Mouse (Mus musculus) embryonic facial prominence, embryonic 15.5 days (tissue): Measurements from ENCODE around the gene Gtsf1. TPM values are rescaled to one million over a fixed set of nuclear protein-coding genes. Genes with fewer than 3 reads are reported as not detected.

ENCODE experiments used
- ATAC-seq: fragments of 200-750 bp; cut with Nextera tagmentation; 2 replicates; pipeline ENCODE4 v1.8.0; 2017; ENCODE audit warnings: low read depth, moderate TSS enrichment; ENCODE audit not compliant: insufficient number of reproducible peaks, low FRiP score, low TSS enrichment
- H3K27ac ChIP-seq: fragments of 300-500 bp; sonication (generic); replicated peaks from 2 replicates; pipeline ENCODE4 v1.5.1; 2015; ENCODE audit warnings: mild to moderate bottlenecking, inconsistent platforms
- H3K27me3 ChIP-seq: fragments of 300-500 bp; sonication (generic); 2 replicates; pipeline ENCODE4 v1.6.1; 2015; ENCODE audit warnings: inconsistent platforms
- H3K36me3 ChIP-seq: fragments of 300-500 bp; sonication (generic); 2 replicates; pipeline ENCODE4 v1.6.1; 2015; ENCODE audit warnings: mild to moderate bottlenecking, inconsistent platforms
- H3K4me1 ChIP-seq: fragments of 300-500 bp; sonication (generic); 2 replicates; pipeline ENCODE4 v1.6.1; 2015; ENCODE audit warnings: inconsistent platforms
- H3K4me2 ChIP-seq: fragments of 300-500 bp; sonication (generic); replicated peaks from 2 replicates; pipeline ENCODE4 v1.6.1; 2015; ENCODE audit warnings: mild to moderate bottlenecking, inconsistent platforms
- H3K4me3 ChIP-seq: fragments of 300-500 bp; sonication (generic); replicated peaks from 2 replicates; pipeline ENCODE4 v1.5.1; 2015; ENCODE audit warnings: mild to moderate bottlenecking, inconsistent platforms
- H3K9ac ChIP-seq: fragments of 300-500 bp; sonication (generic); 2 replicates; pipeline ENCODE4 v1.6.1; 2015; ENCODE audit warnings: inconsistent platforms
- H3K9me3 ChIP-seq: fragments of 300-500 bp; sonication (generic); replicated peaks from 2 replicates; pipeline ENCODE4 v1.6.1; 2016; ENCODE audit warnings: inconsistent platforms
- WGBS: fragments of 180-500 bp; shearing (Covaris S2); methylation state at CpG from one replicate; pipeline ENCODE4 v1.1.7; 2015; 5-methylcytosine and 5-hydroxymethylcytosine counted together
- polyA plus RNA-seq: library from polyadenylated mRNA; unstranded; fragments of >200 nt; fragmentation: Nextera tagmentation; extraction: Ambion mirVana; gene quantifications from 2 replicates; pipeline ENCODE4 v1.2.1, GENCODE M21; 2015

The Gtsf1 gene
- polyA plus RNA-seq, 1 experiment from 2014 or later: not detected

GRCm38 (mm10) chr15:103354690-103355089 is 75.6 kb downstream of the Gtsf1 start:
- Histone ChIP-seq H3K4me2 (no peak overlapping the region), H3K9me3 (no peaks in the 10 kb centered on the region), H3K27ac (no peak overlapping the region; the same call in 1 of the 2 replicates), H3K9ac (no peak overlapping the region), H3K27me3 (no peaks in the 10 kb centered on the region), H3K4me1 (peaks cover 20% of the 10 kb centered on the region), H3K4me3 (no peak overlapping the region), H3K36me3 (peaks cover 72% of the 10 kb centered on the region)
- ATAC-seq: no peak
- WGBS: 94% methylated on average over 2 of the region's 2 CpGs

GRCm38 (mm10) chr15:103353511-103354256 is 76.6 kb downstream of the Gtsf1 start:
- H3K27me3 ChIP-seq: no peaks in the 10 kb centered on the region
- WGBS: 91% methylated on average over 11 of the region's 11 CpGs
- no peaks in the 10 kb centered on the region for H3K9me3 ChIP-seq
- no peak for ATAC-seq
- H3K4me3 ChIP-seq: no peak overlapping the region
- H3K36me3 ChIP-seq: peaks cover 82% of the 10 kb centered on the region
- H3K9ac ChIP-seq: no peak overlapping the region
- no peak overlapping the region for H3K4me2 ChIP-seq
- H3K4me1 ChIP-seq: peaks cover 10% of the 10 kb centered on the region
- no peak overlapping the region for H3K27ac ChIP-seq

DNA sequence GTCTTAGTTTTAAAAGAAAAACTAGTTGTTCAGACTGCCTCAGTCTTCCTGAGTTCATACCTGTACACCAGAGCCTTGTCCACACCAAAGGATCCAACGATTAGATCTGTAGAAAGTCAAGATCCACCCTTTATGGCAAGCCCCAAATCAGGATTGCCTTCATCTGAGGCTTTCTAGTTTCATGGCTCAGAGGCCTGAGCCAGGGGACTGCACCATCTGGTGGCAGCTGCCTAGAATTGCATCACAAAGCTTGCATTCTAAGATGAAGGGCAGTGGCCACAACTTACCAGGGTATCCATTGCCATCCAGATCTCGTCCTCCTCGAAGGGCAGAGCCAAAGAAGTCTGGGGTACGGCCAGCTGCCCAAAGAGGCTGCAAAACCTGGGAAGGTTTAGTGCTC is 77.4 kb downstream of the Gtsf1 start:
- no peak overlapping the region for H3K9ac ChIP-seq
- peaks cover 2% of the 10 kb centered on the region; the same call in 1 of the 2 replicates for H3K4me1 ChIP-seq
- no peak overlapping the region for H3K4me3 ChIP-seq
- no peaks in the 10 kb centered on the region for H3K9me3 ChIP-seq
- no peak overlapping the region for H3K4me2 ChIP-seq
- ATAC-seq: no peak
- peaks cover 89% of the 10 kb centered on the region for H3K36me3 ChIP-seq
- H3K27ac ChIP-seq: no peak overlapping the region
- 46% methylated on average over 4 of the region's 4 CpGs for WGBS
- no peaks in the 10 kb centered on the region for H3K27me3 ChIP-seq

Other genes with a start within 250 kb of the Gtsf1 start
- gene Cbx5, start 190.7 kb downstream of the Gtsf1 start, polyA plus RNA-seq: 84.3 and 86.2 TPM in 2 replicates
- 667 and 669 TPM in 2 replicates for gene Hnrnpa1, start 190.0 kb downstream of the Gtsf1 start, polyA plus RNA-seq
- 2.0 and 2.3 TPM in 2 replicates for gene Nfe2, start 172.1 kb downstream of the Gtsf1 start, polyA plus RNA-seq
- 264 and 279 TPM in 2 replicates for gene Copz1, start 157.8 kb downstream of the Gtsf1 start, polyA plus RNA-seq
- gene Gpr84, start 119.9 kb downstream of the Gtsf1 start, polyA plus RNA-seq: 0.50 and 0.73 TPM in 2 replicates
- 16.1 and 18.9 TPM in 2 replicates for gene Zfp385a, start 90.4 kb downstream of the Gtsf1 start, polyA plus RNA-seq
- 51.2 and 52.2 TPM in 2 replicates for gene Itga5, start 63.7 kb downstream of the Gtsf1 start, polyA plus RNA-seq
- gene Gtsf2, start 18.0 kb upstream of the Gtsf1 start, polyA plus RNA-seq: not detected in 2 replicates
- gene Nckap1l, start 23.3 kb upstream of the Gtsf1 start, polyA plus RNA-seq: 3.9 and 4.9 TPM in 2 replicates
- gene Pde1b, start 72.6 kb upstream of the Gtsf1 start, polyA plus RNA-seq: 7.1 TPM in 2 replicates
- gene Ppp1r1a, start 107.5 kb upstream of the Gtsf1 start, polyA plus RNA-seq: 13.8 and 15.9 TPM in 2 replicates
- gene Glycam1, start 134.6 kb upstream of the Gtsf1 start, polyA plus RNA-seq: not detected in 2 replicates